Mouse (Mus musculus) erythroblast, embryonic 14.5 days (primary cell): ENCODE data around the gene Cux1.

Experiments used
- GATA1 ChIP-seq: IDR thresholded peaks from 2 replicates; pipeline ENCODE4 v1.6.1; 2012; ENCODE audit warnings: low read length, inconsistent platforms, mixed read lengths
- TAL1 ChIP-seq: IDR thresholded peaks from 3 replicates; pipeline ENCODE4 v1.6.1; 2012; ENCODE audit warnings: low read length, inconsistent platforms, mixed read lengths

GRCm38 (mm10) chr5:136536753-136537152, 30.5 kb downstream of the Cux1 start:
- TF ChIP-seq GATA1 (no peak), TAL1 (no peak)
